Mouse (Mus musculus) heart, adult 9 months (tissue): ENCODE results near the gene Rgs10.

Source experiments
- DNase-seq, 2 experiments: peaks; one replicate each; pipeline ENCODE4 v3.0.0; 2022; ENCODE audit warnings: low spot score in 2 of 2

Rgs10 gene

DNA sequence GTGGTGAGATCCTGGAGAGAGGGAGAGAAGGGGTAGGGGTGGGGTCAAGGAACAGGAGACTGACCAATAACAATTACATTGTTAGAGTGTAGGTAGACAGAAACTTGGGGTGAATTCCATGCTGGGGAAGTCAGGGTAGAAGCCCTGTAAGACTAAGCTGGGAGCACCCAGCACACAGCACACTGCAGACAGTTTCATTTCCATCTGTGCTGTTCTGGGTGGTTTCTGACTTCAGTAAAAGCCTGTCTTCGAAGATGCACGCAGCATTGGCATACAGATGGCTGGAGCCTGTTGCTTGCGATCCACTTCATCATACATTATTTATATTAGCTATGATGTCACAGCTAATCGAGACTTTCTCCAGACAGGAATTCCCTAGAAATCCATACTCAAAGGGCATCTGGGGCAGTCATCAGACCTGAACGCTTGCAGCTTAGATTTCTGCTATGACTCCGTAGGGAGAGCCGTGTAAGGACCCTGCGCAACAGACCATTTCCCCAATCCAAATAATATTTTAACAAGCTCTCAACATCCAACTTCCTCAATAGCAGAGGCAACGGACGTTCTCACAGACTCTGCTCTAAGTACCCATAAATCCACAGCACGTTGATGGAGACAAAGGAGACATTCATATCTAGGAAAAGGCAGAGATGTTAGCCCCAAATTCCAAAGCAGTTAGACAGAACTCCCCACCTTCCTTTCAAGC, 7.7 kb downstream of the Rgs10 start:
- no peak for DNase-seq

DNA sequence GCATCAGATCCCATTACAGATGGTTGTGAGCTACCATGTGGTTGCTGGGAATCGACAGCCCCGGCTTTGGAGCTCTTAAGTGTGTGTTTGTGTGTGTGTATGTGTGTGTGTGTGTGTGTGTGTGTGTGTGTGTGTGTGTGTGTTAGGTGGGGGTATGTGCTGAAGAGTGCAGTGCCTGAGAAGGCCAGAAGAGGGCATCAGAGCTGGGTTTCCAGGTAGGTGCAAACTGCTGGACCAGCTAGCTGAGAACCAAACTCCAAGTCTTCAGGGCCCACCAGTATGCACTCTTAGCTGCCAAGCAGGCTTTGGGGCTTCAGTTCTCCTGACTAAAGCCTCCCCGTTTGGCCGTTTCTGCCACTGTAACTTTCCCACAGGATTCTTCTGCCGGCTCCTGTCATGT, 10.3 kb downstream of the Rgs10 start:
- no peak for DNase-seq

DNA sequence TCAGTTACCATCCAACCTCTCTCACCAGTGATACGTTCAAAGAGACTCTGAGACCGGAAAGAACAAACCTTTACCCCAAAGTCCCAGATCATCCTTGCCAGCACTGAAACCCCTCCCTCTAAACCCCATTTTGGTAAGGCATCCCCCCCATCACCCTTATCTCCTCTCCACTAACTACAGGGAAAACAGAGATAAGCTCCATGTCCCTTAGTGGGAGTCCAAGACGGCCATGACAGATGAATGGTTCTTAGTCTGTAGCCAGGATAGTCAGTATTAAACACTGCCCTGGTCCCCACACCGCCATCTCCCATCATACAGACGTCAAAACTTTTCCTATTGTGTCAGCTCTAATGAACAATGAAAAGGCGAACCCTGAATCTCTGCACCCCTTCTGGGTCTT, 14.6 kb downstream of the Rgs10 start:
- DNase-seq, result no peak

DNA sequence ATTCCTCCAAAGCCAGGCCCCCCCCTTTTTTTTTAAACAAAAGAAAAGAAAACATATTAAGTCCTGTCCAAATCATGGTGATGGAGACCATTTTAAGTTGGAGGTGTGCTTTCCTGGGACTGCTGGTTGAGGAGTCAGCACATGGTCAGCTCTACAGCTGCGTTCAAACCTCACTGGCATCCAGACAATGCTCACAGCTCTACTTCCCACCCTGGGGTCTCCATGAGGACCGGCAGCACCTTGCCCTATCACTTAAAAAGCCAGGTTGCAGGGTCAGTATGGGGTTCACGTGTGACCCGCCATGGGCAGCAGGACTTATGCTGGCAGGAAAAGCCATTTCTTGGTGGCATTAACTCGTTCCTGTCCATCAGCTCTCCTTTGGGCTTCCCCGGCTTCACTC, 15.0 kb downstream of the Rgs10 start:
- DNase-seq, result no peak

DNA sequence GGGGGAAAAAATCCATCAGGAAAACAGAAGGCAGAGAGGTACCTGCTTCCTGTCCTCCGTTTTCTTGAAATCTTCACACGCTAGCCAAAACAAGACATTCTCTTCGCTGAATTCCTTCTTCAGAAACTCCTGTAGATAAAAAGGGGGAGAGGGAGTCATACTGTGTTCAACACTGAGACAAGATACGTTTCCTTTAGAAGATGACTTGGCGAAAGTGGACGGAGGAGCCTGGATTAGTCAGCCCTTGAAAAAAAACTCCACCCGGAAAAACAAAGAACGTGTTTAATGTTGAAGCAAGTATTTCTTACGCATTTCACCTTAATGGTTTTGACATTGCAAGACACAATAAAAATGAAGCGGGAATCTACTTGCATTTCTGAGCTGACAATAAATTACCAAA, 15.4 kb downstream of the Rgs10 start:
- no peak for DNase-seq

DNA sequence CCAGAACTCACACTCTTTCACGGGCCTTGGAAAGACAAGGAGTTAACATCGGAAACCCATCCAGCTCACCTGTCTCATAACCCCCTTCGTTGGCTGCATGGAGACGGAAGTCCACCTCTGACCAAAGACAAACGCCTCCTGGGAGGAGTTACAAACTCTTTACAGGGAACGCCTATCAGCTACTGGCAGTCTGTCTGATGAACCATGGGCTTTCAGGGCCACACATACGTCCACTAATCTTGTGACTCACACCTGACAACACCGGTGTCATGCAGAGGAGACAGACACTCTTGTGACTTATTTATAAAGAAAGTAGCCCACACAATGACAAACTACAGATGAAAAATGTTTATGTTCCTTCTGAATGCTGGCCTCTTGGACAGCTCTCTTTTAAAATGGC, 16.0 kb downstream of the Rgs10 start:
- DNase-seq, result no peak

DNA sequence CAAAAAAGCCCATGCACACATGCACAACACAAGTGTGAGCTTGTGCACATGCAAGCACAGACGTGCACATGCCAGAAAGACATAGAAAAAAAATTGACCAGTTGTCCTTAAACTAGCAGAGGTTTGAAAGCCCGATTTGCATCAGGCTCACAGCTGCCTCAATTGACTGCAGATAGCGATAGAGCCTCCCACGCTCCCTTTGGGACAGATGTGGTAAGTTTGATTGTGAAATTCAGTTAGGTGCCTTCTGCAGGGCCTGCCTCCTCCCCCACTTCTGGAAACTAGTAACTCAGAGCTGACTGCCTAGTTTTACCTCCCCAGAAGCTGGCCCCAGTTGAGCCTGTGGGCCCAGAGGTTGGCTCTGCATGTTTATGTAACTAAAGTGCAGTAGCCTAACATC, 19.9 kb downstream of the Rgs10 start:
- DNase-seq, result no peak

DNA sequence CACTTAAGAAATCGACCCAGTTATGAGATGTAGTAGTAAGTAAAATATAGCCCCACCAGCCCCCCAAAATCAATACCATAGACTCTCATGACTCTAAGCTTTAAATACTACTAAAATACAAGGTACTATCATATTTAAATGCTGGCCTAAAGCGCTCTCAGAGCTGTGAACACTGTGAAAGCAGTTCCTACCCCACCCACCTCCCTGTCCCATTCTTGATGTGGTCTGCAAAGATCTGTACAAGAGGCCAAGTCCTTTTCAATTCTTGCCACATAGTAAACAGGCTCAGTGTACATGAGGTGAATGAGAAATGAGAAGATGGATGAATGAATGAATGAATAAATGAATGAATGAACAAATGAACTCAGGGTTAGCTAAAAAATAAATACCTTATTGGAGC, 21.5 kb downstream of the Rgs10 start:
- DNase-seq, result no peak

DNA sequence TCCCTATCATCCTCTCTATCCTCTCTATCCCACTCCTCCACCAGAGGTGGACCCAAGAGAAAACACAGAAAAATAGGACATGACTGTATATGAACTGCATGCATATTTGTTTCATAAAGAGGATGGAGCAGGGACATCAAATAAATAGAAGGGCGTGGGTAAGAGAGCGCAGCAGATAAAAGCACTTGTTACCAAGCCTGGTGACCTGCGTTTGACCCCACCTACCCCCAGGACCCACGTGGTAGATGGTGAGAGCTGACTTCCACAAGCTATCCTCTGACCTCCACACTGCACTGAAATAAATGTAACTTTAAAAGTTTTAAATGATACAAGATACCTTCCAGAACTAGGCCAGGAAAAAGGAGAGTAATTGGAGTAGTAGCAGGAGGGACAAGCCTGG, 24.8 kb downstream of the Rgs10 start:
- DNase-seq, result no peak

DNA sequence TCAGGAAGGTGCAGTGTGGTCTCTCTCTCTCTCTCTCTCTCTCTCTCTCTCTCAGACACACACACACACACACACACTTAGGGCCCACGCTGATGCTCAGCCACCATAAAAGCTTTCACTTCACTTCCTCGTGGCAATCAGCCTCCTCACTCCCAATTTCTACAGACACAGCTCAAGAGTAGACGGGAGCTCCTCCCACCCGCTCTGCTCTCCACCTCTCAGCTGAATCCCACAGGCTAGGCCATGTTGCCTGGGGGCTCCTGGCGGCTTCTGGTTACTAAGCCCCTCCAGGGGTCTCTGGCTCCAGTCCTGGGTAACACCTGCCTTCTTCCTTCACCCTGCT, 25.6 kb downstream of the Rgs10 start:
- no peak for DNase-seq

DNA sequence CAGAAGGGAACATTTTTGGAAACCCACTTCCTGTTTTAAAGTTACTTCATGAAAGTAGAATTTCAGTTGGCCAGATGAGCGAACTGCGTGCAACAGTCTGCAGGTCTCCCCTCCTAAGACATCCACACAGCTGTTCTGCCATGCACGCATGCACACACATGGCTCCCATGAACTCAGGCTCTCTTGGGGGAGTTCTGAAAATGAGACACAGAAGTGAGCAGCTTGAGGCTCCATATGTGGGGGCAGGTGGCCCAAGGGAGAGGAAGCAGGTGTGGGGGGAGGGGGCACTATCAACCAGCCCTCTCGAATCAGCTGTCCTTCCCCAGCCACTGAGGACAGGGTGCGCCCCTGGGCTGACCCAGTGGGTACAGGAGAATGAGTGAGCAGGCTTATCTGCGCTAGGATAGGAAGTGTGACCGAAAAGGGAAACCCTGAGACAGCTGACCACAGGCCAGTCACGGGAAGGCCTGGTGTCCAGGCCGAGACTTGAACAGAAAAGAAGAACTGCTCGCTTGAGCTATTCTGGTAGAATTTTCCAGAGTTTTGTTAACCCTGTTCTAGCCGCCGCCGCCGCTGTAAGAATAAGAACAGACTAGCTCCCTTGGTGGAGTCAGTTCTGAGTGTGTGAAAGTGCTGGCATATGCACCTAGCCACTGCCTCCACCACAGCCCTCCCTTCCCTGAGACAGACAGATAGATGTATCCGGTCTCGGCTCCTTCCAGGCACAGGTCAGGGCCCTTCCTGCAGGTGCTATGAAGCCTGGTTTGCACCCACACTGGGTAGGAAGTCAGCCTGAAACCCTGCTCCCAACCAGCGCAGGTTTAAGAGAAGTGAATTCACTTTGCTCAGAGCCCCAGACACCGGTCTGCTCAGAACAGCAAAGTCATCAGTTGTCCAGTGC, 26.2 kb downstream of the Rgs10 start:
- DNase-seq, result peak; percentile 38 to 75

DNA sequence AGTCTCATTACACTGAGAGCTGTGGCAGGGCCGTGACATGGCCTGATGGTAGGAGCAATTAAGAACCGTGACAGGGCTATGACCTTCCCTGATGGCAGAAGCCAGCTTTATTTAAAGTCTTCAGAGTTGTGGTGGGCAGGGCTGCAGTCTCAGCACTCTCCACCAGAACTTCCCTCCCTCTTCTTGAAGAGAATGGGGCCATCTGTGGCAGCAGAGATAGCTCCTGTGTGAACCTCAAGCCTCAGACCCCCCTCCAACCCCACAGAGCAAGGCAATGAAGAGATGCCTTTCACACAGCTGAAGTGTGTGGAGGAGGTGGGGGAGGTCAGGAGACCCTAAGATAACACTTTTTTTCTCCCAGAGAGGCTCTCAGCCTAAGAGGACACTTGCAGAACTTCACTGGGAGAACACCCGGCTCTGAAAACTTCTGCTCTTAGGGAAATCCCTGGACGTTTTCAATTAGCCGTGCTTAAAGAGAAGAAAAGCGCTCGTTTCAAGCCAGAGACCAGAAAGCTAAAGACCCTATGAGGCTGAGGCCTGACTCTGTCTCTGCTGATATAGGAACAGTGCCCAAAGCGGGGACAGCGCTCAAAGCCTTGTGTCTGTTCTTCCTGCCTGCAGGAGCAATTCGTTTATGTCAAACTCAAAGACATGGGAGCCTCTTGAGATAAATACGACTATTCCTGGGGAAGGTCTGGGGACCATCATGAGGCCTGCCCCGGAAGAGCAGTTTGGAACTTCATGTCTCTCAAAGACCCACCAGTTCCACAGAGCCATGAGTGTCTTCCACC, 27.1 kb downstream of the Rgs10 start:
- DNase-seq, result no peak

DNA sequence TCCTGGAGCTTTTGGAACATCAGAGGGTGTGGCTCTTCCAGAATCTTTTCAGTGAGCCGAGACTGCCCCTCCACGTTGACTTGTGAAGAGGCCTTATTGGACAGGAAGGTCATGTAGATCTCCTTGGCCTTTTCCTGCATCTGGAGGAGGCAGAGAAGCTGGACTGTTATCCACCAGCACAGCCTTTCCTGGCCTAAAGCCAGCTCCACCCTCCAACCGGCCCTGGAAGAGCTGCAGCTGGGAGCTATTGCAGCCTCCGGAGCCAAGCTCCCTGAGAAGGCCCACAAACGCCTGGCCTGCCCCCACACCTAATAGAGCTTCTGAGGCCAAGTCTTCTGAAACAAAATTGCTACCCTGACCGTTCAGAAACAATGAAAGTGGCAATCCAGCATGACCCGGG, 29.6 kb downstream of the Rgs10 start:
- DNase-seq, result peak; percentile 74 to 85

DNA sequence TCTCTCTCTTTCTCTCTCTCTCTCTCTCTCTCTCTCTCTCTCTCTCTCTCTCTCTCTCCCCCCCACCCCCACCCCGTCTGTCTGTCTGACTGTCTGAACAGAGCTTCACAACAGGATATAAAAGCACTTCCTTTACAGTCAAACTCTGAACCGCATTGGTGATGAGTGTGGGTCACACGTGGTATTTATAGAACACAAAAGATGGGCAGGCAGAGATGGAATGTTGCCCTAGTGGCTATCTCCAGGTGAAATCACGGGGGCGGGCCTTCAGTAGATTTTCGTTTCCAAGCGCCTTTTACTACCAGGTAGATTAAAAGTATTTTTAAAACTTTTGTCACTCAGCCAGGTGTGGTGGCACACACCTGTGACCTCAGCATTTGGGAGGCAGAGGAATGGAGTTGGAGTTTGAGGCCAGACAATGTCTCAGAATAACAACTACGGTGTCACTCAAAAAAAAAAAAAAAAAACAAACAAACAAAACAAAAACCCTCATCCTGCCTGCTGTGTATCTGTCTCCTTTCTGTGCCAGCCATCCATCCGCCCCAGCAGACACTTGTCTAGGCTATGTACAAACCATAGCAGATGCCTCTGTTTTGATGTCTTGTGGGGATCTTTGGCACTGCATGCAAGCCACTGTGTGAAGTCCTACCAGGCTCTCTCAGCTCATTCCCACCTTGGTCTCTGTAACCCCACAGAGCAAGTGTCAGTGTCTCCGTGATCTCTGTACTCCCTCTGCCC, 34.7 kb downstream of the Rgs10 start:
- DNase-seq, result no peak

DNA sequence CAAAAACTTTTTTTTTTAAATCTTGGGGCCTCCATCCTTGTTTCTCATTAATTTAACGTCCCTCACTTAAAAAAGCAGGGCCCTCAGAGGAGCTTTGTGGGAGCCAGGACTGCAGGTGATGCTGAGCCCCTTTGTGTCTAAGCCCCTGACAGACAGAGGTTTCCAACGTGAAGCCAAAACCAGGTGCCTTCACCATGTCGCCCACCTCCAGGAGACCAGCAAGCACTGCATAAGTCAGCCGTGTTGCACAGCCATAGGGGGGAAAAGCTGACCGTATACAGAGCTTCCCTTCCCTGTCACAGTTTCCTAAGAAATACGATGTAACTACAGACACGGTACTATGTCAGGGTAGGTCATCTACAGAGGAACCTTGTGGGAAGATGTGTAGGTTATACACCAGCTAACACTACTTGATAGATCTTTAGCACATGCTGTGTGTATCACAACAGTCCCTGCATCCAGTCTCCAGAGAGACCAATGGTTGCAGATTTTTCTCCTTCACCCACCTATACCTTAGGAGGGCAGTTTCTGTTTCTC, 35.3 kb downstream of the Rgs10 start:
- DNase-seq, result no peak

DNA sequence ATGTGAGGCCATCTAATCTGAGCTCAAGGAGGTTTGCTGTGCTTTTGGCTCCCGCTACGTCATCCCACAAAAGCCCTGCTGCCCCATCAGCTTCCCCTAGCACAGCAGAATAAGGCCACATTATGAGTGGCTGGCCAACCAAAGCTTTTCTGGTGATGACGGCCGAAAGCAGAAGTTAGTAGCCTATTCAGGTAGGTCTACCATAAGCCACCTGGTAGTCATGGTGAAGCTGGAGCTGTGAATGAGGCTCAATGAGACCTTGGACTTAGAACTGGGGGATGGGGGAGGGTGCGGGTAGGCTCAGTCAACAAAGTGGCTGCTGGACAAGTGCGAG, 36.1 kb downstream of the Rgs10 start:
- no peak for DNase-seq

DNA sequence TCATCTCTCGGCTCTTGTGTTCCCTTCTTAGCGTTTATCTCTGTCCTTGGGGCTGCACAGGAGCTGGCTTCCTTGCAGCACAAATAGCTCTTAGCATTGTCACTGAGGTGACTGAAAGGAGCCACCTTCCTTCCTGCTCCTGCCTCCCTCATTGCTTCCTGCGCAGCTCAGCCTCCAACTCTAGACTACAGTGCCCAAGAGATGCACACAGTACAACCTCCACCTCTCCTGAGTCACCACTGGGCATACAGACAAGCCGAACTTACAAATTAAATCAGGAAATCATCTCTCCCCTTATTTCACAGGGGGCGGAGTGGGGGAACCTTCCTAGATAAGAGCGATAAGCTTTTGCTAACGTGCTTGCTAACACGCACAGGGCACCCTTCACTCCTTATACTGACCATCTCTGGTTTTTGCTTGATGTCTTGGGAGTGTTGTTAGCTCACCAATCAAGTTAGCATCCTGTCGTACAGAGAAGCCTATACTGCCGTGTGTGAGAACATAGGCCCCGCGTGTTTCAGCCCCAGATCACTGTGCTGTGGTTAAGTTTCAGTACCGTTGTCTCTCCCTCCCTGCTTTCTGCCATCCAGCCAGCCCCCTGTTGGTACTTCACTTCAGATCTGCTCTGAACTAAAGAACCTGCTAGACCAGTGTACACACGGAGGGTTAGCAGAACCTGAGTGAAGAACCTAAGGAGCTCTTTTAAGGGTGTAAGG, 36.6 kb downstream of the Rgs10 start:
- no peak for DNase-seq

DNA sequence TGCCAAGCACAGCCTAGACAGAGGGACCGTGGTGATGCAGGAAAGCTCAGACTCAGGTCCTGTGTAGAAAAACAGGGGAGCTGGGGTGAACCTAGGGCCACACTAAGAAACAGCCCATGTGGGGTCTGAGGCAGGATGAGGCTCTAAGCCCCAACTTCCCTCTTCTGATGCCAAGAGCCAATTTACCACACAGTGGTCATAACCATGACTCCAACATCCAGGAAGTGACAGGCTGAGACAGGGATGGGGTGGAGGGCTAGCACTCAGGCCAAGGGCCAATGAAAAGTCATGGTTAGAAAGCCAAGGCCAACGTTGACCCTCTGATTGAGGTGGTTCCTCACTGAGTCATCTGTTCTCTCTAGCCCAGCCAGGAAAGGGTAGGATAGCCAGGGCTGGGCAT, 37.6 kb downstream of the Rgs10 start:
- DNase-seq, result peak in 1 of 2 experiments; percentile 39

DNA sequence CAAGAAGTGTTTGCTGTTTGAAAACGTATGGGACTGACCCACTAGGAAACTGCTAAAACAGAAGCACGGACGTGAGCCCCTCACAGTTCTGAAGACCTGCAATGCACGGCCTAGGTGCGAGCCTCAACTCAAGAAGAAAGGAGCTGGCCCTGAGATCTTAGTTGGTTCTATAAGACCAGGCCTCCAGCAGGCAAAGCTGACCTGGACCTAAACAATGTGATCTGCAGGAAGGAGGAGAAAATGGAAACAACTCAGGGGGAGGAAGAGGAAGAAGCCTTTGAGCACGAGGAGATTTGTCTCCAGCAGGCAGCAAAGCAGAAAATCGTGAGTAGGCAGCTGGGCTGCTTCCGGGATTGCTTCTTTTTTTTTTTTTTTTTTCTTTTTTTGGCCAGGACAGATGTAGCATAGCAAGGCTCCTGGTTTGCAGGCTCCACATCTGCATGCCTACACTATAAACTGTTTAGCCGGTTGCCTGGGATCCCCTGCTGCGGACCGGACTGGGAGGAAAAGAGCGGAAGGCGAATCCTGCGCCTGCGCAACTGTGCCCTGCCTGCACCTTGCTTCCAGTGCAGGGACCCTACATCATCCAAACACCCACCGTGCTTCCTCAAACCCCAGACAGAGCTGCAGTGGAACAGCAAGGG, 39.3 kb downstream of the Rgs10 start:
- DNase-seq, result peak; percentile 28 to 56

DNA sequence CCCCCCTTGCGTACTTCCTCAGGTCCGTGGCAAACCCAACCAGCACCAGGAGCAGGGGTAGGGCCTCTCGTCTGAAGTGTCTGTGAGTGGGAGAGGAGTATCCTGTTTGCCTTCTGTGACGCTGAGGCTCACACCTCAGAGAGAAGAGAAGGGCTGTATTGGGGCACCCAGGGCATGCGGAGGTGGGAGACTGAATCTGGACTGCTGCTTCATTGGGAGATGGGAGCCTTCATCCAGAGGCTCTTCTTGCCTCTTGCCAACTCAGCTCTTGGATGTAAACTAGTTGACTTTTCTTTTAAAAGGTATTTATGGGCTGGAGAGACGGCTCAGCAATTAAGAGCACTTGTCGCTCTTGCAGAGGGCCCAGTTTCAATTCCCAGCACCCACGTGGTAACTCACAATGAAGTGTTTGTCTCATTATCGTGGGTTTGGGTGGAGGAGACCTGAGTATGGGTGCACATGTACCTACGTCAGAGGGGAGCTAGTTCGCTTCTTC, 42.3 kb downstream of the Rgs10 start:
- no peak for DNase-seq
